Mouse (Mus musculus) stomach, postnatal 0 days (tissue): ENCODE measurements at regions not wholly inside any gene's neighbourhood (a gene's known extent, or its start where the extent isn't known, plus 50 kb on each side); places are given as distances from the start of the nearest gene placed in this dataset.

Source experiments
- ATAC-seq: fragments of 200-750 bp; cut with Nextera tagmentation; 2 replicates; pipeline ENCODE4 v1.8.0; 2017; ENCODE audit not compliant: low FRiP score, low TSS enrichment
- DNase-seq: peaks from one replicate; pipeline ENCODE4 v3.0.0-alpha.2; 2016; ENCODE audit warnings: low spot score
- H3K27ac ChIP-seq: fragments of 300-500 bp; sonication (generic); replicated peaks from 2 replicates; pipeline ENCODE4 v1.5.1; 2014; ENCODE audit warnings: mild to moderate bottlenecking, control low read depth
- H3K27me3 ChIP-seq: fragments of 300-500 bp; sonication (generic); 2 replicates; pipeline ENCODE4 v1.6.1; 2014; ENCODE audit warnings: low read length; ENCODE audit not compliant: control insufficient read depth, insufficient read depth
- H3K36me3 ChIP-seq: fragments of 300-500 bp; sonication (generic); 2 replicates; pipeline ENCODE4 v1.6.1; 2014; ENCODE audit warnings: low read length, mixed read lengths; ENCODE audit not compliant: control insufficient read depth, insufficient read depth
- H3K4me1 ChIP-seq: fragments of 300-500 bp; sonication (generic); replicated peaks from 2 replicates; pipeline ENCODE4 v1.6.1; 2014; ENCODE audit warnings: antibody characterized with exemption; ENCODE audit not compliant: control insufficient read depth, insufficient read depth
- H3K4me2 ChIP-seq: fragments of 300-500 bp; sonication (generic); replicated peaks from 2 replicates; pipeline ENCODE4 v1.6.1; 2014; ENCODE audit warnings: low read depth, mild to moderate bottlenecking, control low read depth, moderate library complexity
- H3K4me3 ChIP-seq: fragments of 300-500 bp; sonication (generic); 2 replicates; pipeline ENCODE4 v1.5.1; 2014; ENCODE audit warnings: low read depth, low read length, control low read depth
- H3K9ac ChIP-seq: fragments of 300-500 bp; sonication (generic); 2 replicates; pipeline ENCODE4 v1.6.1; 2014; ENCODE audit warnings: mild to moderate bottlenecking, low read length, control low read depth, mixed read lengths
- H3K9me3 ChIP-seq: fragments of 300-500 bp; sonication (generic); 2 replicates; pipeline ENCODE4 v1.6.1; 2016; ENCODE audit warnings: low read length; ENCODE audit not compliant: control insufficient read depth
- CTCF ChIP-seq: IDR thresholded peaks from 2 replicates; pipeline ENCODE4 v1.5.1; 2016; ENCODE audit warnings: antibody characterized with exemption, low read depth, mild to moderate bottlenecking, moderate library complexity
- EP300 ChIP-seq: optimal IDR thresholded peaks from 2 replicates; pipeline ENCODE3; 2016; ENCODE audit warnings: antibody characterized with exemption
- WGBS: fragments of 180-500 bp; shearing (Covaris S2); extraction: QIAGEN DNeasy Blood & Tissue Kit; methylation state at CpG from one replicate; pipeline ENCODE4 v1.1.7; 2014; 5-methylcytosine and 5-hydroxymethylcytosine counted together

- H3K4me2 ChIP-seq, result no peak overlapping the region
- ATAC-seq, result no peak
- 45% methylated on average over 5 of the region's 5 CpGs for WGBS
These were observed 775.8 kb downstream of the A830018L16Rik start for GRCm38 (mm10) chr1:12189646-12190233.

GRCm38 (mm10) chr1:12192588-12192987 is 778.7 kb downstream of the A830018L16Rik start:
- WGBS, result 44% methylated on average over 1 of the region's 1 CpGs
- TF ChIP-seq EP300 (no peak), CTCF (no peak)
- H3K4me1 ChIP-seq, result no peaks in the 10 kb centered on the region
- DNase-seq (no peak), ATAC-seq (no peak)
- no peaks in the 10 kb centered on the region for H3K9me3 ChIP-seq
- H3K4me3 ChIP-seq, result no peak overlapping the region
- H3K27ac ChIP-seq, result no peak overlapping the region
- H3K36me3 ChIP-seq, result no peaks in the 10 kb centered on the region
- no peak overlapping the region for H3K9ac ChIP-seq
- no peak overlapping the region for H3K4me2 ChIP-seq
- no peaks in the 10 kb centered on the region for H3K27me3 ChIP-seq

More at GRCm38 (mm10) chr1:12189646-12190233, 775.8 kb downstream of the A830018L16Rik start:
- Histone ChIP-seq H3K27ac (no peak overlapping the region), H3K4me3 (no peak overlapping the region), H3K9me3 (no peaks in the 10 kb centered on the region), H3K36me3 (no peaks in the 10 kb centered on the region), H3K27me3 (no peaks in the 10 kb centered on the region), H3K4me1 (no peaks in the 10 kb centered on the region), H3K9ac (no peak overlapping the region)
- TF ChIP-seq CTCF, result no peak
- TF ChIP-seq EP300, result no peak
- DNase-seq, result no peak

- no peak overlapping the region for H3K4me3 ChIP-seq
- H3K9ac ChIP-seq, result no peak overlapping the region
- DNase-seq (no peak), ATAC-seq (no peak)
- H3K4me2 ChIP-seq, result no peak overlapping the region
- H3K9me3 ChIP-seq, result no peaks in the 10 kb centered on the region
- TF ChIP-seq CTCF (no peak), EP300 (no peak)
- no peaks in the 10 kb centered on the region for H3K4me1 ChIP-seq
- H3K27ac ChIP-seq, result no peak overlapping the region
- WGBS, result 50% methylated on average over 1 of the region's 1 CpGs
- no peaks in the 10 kb centered on the region for H3K27me3 ChIP-seq
- no peaks in the 10 kb centered on the region for H3K36me3 ChIP-seq
These were observed 817.2 kb downstream of the A830018L16Rik start for GRCm38 (mm10) chr1:12231089-12231488.

- no peaks in the 10 kb centered on the region for H3K9me3 ChIP-seq
- no peak overlapping the region for H3K4me3 ChIP-seq
- ATAC-seq (no peak), DNase-seq (no peak)
- no peak overlapping the region for H3K27ac ChIP-seq
- H3K4me2 ChIP-seq, result no peak overlapping the region
- no peaks in the 10 kb centered on the region for H3K36me3 ChIP-seq
- no peak overlapping the region for H3K9ac ChIP-seq
- TF ChIP-seq CTCF, result no peak
- no peak for TF ChIP-seq EP300
- H3K4me1 ChIP-seq, result no peaks in the 10 kb centered on the region
- H3K27me3 ChIP-seq, result no peaks in the 10 kb centered on the region
These were observed 828.2 kb downstream of the A830018L16Rik start for GRCm38 (mm10) chr1:12242090-12242489.

GRCm38 (mm10) chr1:12282493-12282892 is 868.6 kb downstream of the A830018L16Rik start:
- H3K4me3 ChIP-seq, result no peak overlapping the region

GRCm38 (mm10) chr1:12285551-12285950 is 871.6 kb downstream of the A830018L16Rik start:
- WGBS, result 38% methylated on average over 6 of the region's 6 CpGs
- H3K4me3 ChIP-seq, result no peak overlapping the region
- no peaks in the 10 kb centered on the region for H3K27me3 ChIP-seq
- H3K4me2 ChIP-seq, result no peak overlapping the region
- no peak overlapping the region for H3K9ac ChIP-seq
- ATAC-seq (no peak), DNase-seq (no peak)
- no peaks in the 10 kb centered on the region for H3K9me3 ChIP-seq
- H3K27ac ChIP-seq, result no peak overlapping the region
- no peaks in the 10 kb centered on the region for H3K4me1 ChIP-seq
- H3K36me3 ChIP-seq, result no peaks in the 10 kb centered on the region
- TF ChIP-seq CTCF (no peak), EP300 (no peak)

More at GRCm38 (mm10) chr1:12282493-12282892, 868.6 kb downstream of the A830018L16Rik start:
- ATAC-seq (no peak), DNase-seq (no peak)
- Histone ChIP-seq H3K4me2 (no peak overlapping the region), H3K27me3 (no peaks in the 10 kb centered on the region), H3K9ac (no peak overlapping the region), H3K27ac (no peak overlapping the region), H3K4me1 (no peaks in the 10 kb centered on the region), H3K36me3 (no peaks in the 10 kb centered on the region), H3K9me3 (no peaks in the 10 kb centered on the region)
- TF ChIP-seq CTCF, result no peak
- no peak for TF ChIP-seq EP300
- 89% methylated on average over 4 of the region's 4 CpGs for WGBS
